Mouse (Mus musculus) monocyte, adult 59 days (primary cell): ENCODE measurements around the gene Dvl2. TPM values are rescaled to one million over a fixed set of nuclear protein-coding genes. Genes with fewer than 3 reads are reported as not detected.

Source experiments
- total RNA-seq, 2 experiments: library from RNA; stranded (reverse); gene quantifications; one replicate each; pipeline ENCODE4 v1.2.4; 2023

Dvl2 gene
- total RNA-seq: 10 to 100 TPM; 30.2 to 33.6 TPM

DNA sequence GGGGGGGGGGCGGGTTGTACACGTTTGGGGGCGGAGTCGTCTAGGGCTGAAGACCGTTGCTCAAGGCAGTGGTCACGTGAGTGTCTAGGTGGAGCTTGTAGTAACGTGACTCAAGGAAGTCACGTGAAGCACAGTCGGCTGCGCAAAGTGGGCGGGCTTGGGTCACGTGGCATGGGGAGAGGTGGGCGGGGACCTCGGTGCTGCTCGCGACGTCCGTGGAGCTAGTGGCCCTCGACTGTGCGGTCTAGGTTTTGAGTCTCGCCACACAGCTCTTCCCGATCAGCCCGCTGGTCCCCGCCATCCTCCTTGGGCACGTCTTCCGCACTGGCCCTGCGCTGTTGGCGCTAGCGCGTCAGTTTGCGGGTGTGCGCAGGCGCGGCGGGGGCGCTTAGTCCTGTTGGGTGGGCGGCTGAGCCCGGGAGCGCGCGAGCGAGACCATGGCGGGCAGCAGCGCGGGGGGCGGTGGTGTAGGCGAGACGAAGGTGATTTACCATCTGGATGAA lies at the start of gene Dvl2:
Gene Dvl2 (plus strand): TSS at position 200 of the 503 bp plus-strand sequence.

GRCm38 (mm10) chr11:69964650-69965270 lies 35.6 kb upstream of the Dvl2 start, which contains the start of gene Cldn7:
Gene Cldn7 (plus strand): TSS chr11:69964779.

GRCm38 (mm10) chr11:69981141-69981762 lies 19.1 kb upstream of the Dvl2 start, which contains the start of gene Ctdnep1:
Gene Ctdnep1 (plus strand): TSS chr11:69981156.

DNA sequence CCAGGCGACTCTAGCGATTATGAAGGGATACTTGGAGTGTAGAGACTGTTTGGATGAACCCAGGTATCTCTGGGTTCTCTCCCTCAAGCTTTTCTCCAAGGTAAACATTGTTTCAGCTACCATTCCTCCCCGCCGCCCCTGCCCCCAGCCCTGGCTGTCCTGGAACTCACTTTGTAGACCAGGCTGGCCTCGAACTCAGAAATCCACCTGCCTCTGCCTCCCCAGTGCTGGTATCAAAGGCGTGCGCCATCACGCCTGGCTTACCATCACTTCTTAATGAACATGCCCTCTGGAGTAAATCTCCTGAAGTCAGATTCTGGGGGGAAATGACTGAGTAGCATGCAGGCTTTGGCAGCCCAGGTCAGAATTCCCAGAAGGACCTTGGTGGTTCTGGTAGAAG lies 18.2 kb upstream of the Dvl2 start, which contains the start of gene Elp5:
Gene Elp5 (minus strand): TSS at position 293 of the 400 bp plus-strand sequence.

GRCm38 (mm10) chr11:69990850-69991691 lies 9.3 kb upstream of the Dvl2 start, which contains the start of gene Gabarap:
Gene Gabarap (plus strand): TSS chr11:69991143.

DNA sequence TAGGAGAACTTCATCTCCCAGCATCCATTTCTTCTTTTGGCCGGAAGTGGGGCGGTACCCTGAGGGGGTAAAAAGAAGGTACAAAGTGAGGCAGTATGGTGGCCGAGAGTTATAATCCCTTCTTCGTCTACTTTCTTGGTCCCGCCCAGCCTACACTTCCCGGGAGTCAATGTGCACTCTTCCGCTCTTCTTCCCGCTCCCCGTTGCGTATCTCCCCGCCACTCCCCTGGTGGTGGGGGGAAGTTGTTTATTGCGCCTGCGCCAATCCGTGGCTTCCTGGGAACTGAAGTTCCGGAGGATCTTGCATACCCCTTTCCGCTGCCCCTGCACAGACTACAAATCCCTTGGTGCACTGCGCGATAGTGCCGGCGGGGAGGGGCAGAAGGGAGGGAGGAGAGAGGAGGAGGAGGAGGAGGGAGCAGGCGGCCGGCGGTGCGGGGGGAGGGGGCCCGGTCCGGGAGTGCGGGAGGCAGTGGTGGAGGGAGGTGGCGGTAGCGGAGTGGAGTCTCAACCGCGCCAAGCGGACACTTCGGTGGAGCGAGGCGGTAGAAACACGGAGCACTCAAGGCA lies 4.9 kb upstream of the Dvl2 start, which contains the start of gene Phf23:
Gene Phf23 (plus strand): TSS at position 387 of the 570 bp plus-strand sequence.

DNA sequence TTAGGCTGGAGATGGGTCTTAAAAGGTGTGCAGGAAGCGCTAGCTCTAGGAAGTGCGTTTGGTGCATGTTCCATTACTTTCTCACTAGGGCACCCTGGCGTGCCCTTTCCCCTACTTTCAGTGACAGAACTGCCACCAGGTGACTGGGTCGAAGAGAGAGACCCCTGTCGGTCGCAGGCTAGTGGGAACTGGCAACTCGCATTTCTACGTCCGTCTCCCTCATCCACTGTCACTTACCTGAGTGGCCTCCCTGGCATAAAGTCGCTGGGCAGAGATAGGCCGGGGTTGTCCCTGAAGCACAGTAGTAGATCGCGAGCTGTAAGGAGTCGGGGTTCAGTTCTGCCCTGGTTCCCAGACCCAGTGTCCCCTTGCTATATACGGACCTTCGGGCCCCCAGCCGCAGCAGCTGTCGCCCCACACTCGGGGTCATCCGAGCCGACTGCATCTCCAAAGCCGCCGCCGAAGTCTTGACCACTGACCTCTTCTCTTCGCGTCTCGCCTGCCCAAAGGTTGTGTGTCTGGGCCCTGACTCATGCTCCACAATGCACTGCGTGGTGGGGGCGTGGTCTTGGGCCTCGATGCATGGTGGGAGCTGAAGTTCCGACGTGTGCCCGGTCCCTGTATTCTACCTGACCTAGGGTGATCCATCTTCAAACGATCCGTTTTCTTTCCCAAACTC lies 14.6 kb downstream of the Dvl2 start, which contains the start of gene Acadvl:
Gene Acadvl (minus strand): TSS at position 532 of the 679 bp plus-strand sequence.

DNA sequence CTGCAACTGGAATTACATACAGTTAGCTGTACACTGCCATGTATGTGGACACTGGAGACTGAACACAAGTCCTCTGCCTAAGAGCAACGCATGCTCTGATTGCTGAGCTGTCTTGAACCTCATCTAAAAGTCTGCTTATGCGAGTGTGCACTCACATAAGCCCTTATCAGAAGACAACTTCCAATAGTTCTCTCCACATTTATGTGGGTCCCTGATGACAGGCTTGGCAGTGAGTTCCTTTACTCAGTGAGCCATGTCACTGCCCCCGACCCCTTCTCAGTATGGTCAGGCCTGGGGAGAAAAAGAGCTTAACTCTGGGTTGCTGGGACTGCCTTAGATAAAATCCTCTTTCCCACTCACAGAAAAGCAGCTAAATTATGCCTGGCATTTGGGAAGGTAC lies 16.3 kb downstream of the Dvl2 start, which contains the start of gene Dlg4:
Gene Dlg4 (plus strand): TSS at position 274 of the 400 bp plus-strand sequence.

GRCm38 (mm10) chr11:70053898-70054570 lies 53.6 kb downstream of the Dvl2 start, which contains the start of gene Asgr1:
Gene Asgr1 (plus strand): TSS chr11:70054085.

Other genes with a start within 250 kb of the Dvl2 start
- 100 to 1,000 TPM; 114 to 142 TPM for gene Polr2a, start 242.0 kb upstream of the Dvl2 start, total RNA-seq
- not detected for gene Slc35g3, start 238.6 kb upstream of the Dvl2 start, total RNA-seq
- 10 to 100 TPM; 16.0 to 20.0 TPM for gene Zbtb4, start 234.7 kb upstream of the Dvl2 start, total RNA-seq
- gene Chrnb1, start 204.7 kb upstream of the Dvl2 start, total RNA-seq: under 1 TPM; 0.45 to 0.49 TPM
- gene Fgf11, start 198.7 kb upstream of the Dvl2 start, total RNA-seq: 1 to 10 TPM in 1 of 2 experiments, under 1 TPM in 1; 0.76 to 1.3 TPM
- gene Tmem102, start 195.0 kb upstream of the Dvl2 start, total RNA-seq: not detected
- not detected for gene Gm39566, start 185.3 kb upstream of the Dvl2 start, total RNA-seq
- gene Spem2, start 182.1 kb upstream of the Dvl2 start, total RNA-seq: not detected
- not detected for gene Spem1, start 178.4 kb upstream of the Dvl2 start, total RNA-seq
- 1 to 10 TPM; 1.9 to 2.6 TPM for gene Nlgn2, start 162.8 kb upstream of the Dvl2 start, total RNA-seq
- gene Tmem256, start 162.1 kb upstream of the Dvl2 start, total RNA-seq: 100 to 1,000 TPM; 100 to 117 TPM
- gene Plscr3, start 154.2 kb upstream of the Dvl2 start, total RNA-seq: 10 to 100 TPM; 39.8 to 43.6 TPM
- not detected for gene Tnk1, start 141.9 kb upstream of the Dvl2 start, total RNA-seq
- gene Tmem95, start 122.6 kb upstream of the Dvl2 start, total RNA-seq: not detected
- 1 to 10 TPM; 6.0 TPM for gene Kctd11, start 119.2 kb upstream of the Dvl2 start, total RNA-seq
- gene Acap1, start 105.1 kb upstream of the Dvl2 start, total RNA-seq: 10 to 100 TPM; 10.4 to 12.2 TPM
- gene 2810408A11Rik, start 99.6 kb upstream of the Dvl2 start, total RNA-seq: under 1 TPM; 0.31 to 0.49 TPM
- 10 to 100 TPM; 30.0 to 30.4 TPM for gene Neurl4, start 99.5 kb upstream of the Dvl2 start, total RNA-seq
- gene Gps2, start 86.7 kb upstream of the Dvl2 start, total RNA-seq: 100 to 1,000 TPM; 110 to 112 TPM
- 100 to 1,000 TPM; 407 to 410 TPM for gene Eif5a, start 78.6 kb upstream of the Dvl2 start, total RNA-seq
- 1 to 10 TPM in 1 of 2 experiments, not detected in 1; 1.6 TPM for gene Ybx2, start 64.8 kb upstream of the Dvl2 start, total RNA-seq
- gene Slc2a4, start 52.4 kb upstream of the Dvl2 start, total RNA-seq: not detected
- not detected for gene Cldn7, start 35.8 kb upstream of the Dvl2 start, total RNA-seq
- gene Ctdnep1, start 19.4 kb upstream of the Dvl2 start, total RNA-seq: 100 to 1,000 TPM; 107 to 143 TPM
- 10 to 100 TPM; 44.3 to 49.5 TPM for gene Elp5, start 18.1 kb upstream of the Dvl2 start, total RNA-seq
- gene Gabarap, start 9.5 kb upstream of the Dvl2 start, total RNA-seq: 100 to 1,000 TPM; 469 to 485 TPM
- 10 to 100 TPM; 64.3 to 77.5 TPM for gene Phf23, start 4.8 kb upstream of the Dvl2 start, total RNA-seq
- gene Acadvl, start 14.8 kb downstream of the Dvl2 start, total RNA-seq: 10 to 100 TPM; 43.9 to 56.5 TPM
- 10 to 100 TPM; 11.0 to 19.4 TPM for gene Dlg4, start 16.3 kb downstream of the Dvl2 start, total RNA-seq
- not detected for gene Asgr1, start 53.5 kb downstream of the Dvl2 start, total RNA-seq
- 1 to 10 TPM; 3.7 to 3.8 TPM for gene Asgr2, start 92.0 kb downstream of the Dvl2 start, total RNA-seq
- gene Mgl2, start 129.7 kb downstream of the Dvl2 start, total RNA-seq: 1 to 10 TPM; 7.0 to 7.1 TPM
- gene Clec10a, start 155.6 kb downstream of the Dvl2 start, total RNA-seq: 10 to 100 TPM; 57.0 to 63.9 TPM
- gene Slc16a11, start 212.2 kb downstream of the Dvl2 start, total RNA-seq: not detected
- 1 to 10 TPM; 4.2 to 6.0 TPM for gene Slc16a13, start 220.5 kb downstream of the Dvl2 start, total RNA-seq
- not detected for gene Bcl6b, start 229.2 kb downstream of the Dvl2 start, total RNA-seq
- gene 0610010K14Rik, start 237.3 kb downstream of the Dvl2 start, total RNA-seq: 10 to 100 TPM; 43.5 to 48.2 TPM
- 1 to 10 TPM; 4.6 to 5.0 TPM for gene Gm21988, start 239.2 kb downstream of the Dvl2 start, total RNA-seq
- 100 to 1,000 TPM; 119 to 173 TPM for gene Rnasek, start 239.2 kb downstream of the Dvl2 start, total RNA-seq